Mouse (Mus musculus): ENCODE measurements at regions not wholly inside any gene's neighbourhood (a gene's known extent, or its start where the extent isn't known, plus 50 kb on each side); places are given as distances from the start of the nearest gene placed in this dataset.

- 0 out of 2 replicates have a peak, but pooled peaks have one; percentile 25 for ATAC-seq (replicated peaks; ENCODE audit: low FRiP score, poor library complexity, severe bottlenecking)
Observed at GRCm38 (mm10) chr10:117934797-117935196, 89.0 kb upstream of the Rap1b start.

- no peak for ATAC-seq (replicated peaks; ENCODE audit: low FRiP score, poor library complexity, severe bottlenecking)
Observed at GRCm38 (mm10) chr10:117938717-117939116, 92.9 kb upstream of the Rap1b start.

DNA sequence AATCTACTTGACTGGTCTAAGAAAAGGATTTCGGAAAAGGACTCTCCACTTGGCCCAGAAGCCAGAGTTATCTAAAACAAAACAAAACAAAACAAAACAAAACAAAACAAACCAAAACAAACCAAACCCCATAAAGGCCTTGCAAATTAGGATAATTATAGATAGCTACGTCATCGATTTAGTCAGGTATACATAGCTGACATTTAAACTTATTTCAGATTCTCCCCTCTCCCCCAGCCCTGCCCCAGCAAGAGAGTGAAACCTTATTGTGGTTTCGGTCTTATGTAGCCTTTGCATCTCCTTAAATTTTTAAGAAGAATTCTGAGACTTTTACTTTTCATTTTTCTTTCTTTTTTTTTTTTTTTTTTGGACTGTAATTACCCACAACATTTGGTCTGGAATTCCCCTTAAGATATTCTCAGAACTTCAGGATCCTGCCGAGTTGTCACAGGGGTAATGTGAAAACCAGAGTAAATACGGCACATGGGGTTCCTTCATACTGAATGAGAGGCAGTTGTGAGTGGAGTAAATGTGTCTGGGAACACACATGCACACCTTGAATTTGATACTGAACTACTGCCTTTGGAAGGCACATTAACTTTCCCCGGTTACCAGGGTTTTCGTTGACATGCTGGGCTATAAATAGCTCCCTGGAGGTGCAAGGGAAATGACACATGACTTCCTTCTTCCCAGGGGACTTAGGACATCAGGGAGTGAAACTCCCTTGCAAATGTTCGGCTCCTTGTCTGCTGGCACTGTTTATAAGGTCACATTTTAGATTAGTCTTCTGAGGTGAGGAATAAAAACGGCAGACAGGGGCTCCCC lies 94.8 kb upstream of the Rap1b start:
- ATAC-seq (replicated peaks; ENCODE audit: low FRiP score, poor library complexity, severe bottlenecking) = no peak

DNA sequence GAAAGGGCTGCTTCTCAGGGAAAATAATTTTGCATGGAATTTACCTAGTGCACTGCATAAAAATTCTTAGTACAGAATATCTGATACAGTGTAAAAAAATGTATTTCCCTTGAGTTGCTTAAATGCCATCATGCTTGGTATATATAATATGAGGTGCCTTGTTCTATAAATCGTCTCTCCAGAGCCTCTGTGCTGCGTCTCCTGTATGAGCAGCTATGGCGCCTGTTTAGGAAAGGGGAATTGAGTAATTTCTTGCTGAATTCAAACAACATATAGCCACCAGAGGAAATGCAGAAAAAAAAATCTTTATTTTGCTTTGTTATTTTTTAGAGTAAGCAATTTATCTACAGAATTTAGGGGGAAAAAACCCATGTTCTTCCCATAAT lies 95.4 kb upstream of the Rap1b start:
- ATAC-seq (replicated peaks; ENCODE audit: low FRiP score, poor library complexity, severe bottlenecking) = no peak

- ATAC-seq (replicated peaks; ENCODE audit: low FRiP score, poor library complexity, severe bottlenecking) = no peak
Observed at GRCm38 (mm10) chr10:117943702-117944307, 98.0 kb upstream of the Rap1b start.

GRCm38 (mm10) chr10:117947191-117947590 lies 101.4 kb upstream of the Rap1b start:
- no peak for ATAC-seq (replicated peaks; ENCODE audit: low FRiP score, poor library complexity, severe bottlenecking)

DNA sequence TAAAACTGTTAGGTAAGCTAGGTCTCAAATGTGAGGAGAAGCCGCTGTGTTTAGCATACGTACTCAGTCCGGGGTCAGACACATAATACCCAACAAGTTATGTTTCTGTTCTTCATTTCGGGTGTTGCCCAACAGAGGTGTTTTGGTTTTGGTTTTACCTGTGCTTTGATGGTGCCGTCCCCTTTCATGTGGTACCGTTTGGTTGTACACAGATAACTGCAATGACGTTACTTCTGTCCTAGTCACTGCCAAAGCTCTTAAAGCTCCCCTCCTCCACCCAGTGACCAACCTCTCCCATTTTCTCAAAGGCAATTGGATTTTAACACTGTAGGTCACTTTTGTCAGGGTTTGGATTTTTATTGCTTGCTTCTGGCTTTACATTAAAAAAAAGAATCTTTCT lies 102.1 kb upstream of the Rap1b start:
- ATAC-seq (replicated peaks; ENCODE audit: low FRiP score, poor library complexity, severe bottlenecking) = no peak

DNA sequence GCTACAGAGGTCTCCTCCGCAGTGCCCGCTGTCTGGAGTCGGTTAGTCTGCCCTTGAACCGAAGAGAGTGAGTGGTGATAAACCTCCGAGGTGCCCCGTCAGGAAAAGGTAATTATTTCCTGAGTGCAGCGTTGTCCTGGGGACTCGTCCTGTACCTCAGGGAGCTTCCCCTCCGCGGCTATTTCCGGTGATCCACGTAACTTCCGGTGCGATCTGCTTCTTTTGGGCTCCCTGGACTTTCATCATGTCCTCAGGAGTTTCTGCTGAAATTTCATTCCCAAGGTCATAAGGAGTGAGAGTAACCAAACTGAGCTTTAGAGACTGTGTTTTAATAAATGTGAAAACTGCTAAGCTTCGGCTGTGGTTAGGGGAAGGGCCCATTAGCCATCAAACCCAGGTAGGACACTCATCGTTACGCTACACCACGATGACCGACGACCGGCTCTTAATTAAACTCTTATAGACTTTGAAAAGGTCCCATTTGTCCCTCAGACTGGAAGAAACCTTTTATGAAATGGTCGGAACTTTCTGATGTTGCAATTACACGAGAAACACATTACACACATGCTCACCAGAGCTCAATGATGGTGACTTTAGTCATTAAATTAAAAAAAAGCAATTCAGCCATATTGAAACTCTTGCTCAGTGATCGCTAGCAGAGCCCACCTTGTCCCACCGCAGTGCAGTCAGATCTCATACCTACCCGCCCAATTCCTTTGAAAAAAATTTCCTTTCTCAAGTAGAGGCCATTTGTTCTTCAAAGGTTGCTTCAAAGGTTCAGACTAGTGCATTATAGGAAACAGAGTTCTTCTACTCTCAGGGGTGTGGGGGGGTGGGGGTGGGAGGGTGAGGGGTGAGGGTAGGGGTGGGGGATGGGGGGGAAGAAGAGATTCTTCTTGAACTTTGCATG lies 106.5 kb upstream of the Rap1b start:
- no peak for ATAC-seq (replicated peaks; ENCODE audit: low FRiP score, poor library complexity, severe bottlenecking)

DNA sequence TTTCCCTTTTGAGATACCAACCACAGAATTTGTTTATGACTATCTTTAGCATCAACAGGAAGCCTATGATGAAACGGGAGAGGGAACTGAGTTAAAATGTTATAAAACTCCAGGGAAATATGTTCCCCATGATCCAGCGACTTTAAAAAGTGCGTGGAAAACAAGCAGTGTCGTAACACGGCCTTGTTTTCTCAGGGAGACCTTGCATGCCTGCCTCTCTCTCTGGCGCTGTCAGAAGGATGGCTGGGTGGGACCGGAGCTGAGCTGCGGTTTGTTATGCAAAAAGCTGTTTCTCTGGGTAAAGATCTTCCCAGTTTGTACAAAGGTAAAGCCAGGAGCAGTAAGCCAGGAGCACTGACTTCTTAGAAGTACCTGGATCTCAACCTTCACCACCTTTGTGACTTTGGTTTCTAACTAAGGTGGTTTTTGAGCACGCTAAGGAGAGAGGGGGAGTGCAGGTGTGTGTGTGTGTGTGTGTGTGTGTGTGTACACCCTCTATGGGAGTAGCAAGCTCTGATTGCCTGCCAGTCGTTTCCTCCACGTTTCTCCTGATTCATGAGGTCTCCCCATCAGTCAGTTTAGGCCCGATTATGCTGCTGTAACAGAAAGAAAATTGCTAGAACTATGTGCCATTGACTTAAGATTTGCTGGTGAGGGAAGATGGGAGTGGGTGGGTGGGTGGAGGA lies 107.3 kb upstream of the Rap1b start:
- no peak for ATAC-seq (replicated peaks; ENCODE audit: low FRiP score, poor library complexity, severe bottlenecking)

- ATAC-seq (replicated peaks; ENCODE audit: low FRiP score, poor library complexity, severe bottlenecking) = no peak
Observed at GRCm38 (mm10) chr10:117956174-117956950, 110.5 kb upstream of the Rap1b start.

DNA sequence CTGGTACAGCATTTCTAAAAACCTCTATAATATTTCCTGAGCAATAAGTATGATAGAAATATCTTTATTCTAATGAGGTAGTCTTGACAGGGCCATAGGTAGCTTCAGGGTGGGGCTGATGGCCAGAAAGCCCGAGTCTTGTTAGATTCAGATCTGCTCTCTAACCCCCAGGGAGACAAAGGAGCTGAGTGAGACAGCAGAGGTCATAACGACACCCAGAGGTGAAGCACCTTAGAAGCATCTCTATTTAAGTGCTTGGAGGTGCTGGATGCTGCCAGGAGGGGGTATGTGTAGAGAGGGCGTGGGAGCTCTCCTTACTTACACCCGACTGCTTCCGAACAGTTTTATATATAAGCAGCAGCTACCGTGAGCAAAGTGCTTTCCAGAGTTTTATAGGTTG lies 128.9 kb upstream of the Rap1b start:
- no peak for ATAC-seq (replicated peaks; ENCODE audit: low FRiP score, poor library complexity, severe bottlenecking)

- no peak for ATAC-seq (replicated peaks; ENCODE audit: low FRiP score, poor library complexity, severe bottlenecking)
Observed at GRCm38 (mm10) chr10:117975467-117975866, 129.6 kb upstream of the Rap1b start.

GRCm38 (mm10) chr10:117979091-117979490 lies 133.3 kb upstream of the Rap1b start:
- ATAC-seq (replicated peaks; ENCODE audit: low FRiP score, poor library complexity, severe bottlenecking) = no peak

GRCm38 (mm10) chr10:117982611-117983210 lies 136.9 kb upstream of the Rap1b start:
- no peak for ATAC-seq (replicated peaks; ENCODE audit: low FRiP score, poor library complexity, severe bottlenecking)

DNA sequence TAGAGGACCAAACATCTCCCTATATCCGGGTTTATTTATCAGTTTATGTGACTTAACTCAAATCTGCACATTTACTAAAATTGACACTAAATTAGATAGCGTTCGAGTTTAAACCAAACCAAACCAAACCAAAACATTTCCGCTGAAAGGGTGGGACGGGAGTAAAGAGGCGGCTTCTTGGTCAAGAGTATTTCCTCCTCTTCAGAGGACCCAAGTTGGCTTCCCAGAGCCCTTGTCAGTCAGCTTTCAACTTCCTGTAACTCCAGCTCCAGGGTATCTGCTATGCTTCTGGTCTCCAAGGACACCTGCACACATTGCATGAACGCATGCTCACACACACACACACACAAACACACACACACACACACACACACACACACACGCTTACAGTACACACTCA lies 137.4 kb upstream of the Rap1b start:
- ATAC-seq (replicated peaks; ENCODE audit: low FRiP score, poor library complexity, severe bottlenecking) = no peak

- ATAC-seq (replicated peaks; ENCODE audit: low FRiP score, poor library complexity, severe bottlenecking) = no peak
Observed at GRCm38 (mm10) chr10:117984784-117985602, 139.2 kb upstream of the Rap1b start.

- ATAC-seq (replicated peaks; ENCODE audit: low FRiP score, poor library complexity, severe bottlenecking) = no peak
Observed at GRCm38 (mm10) chr10:117987620-117988019, 141.8 kb upstream of the Rap1b start.

DNA sequence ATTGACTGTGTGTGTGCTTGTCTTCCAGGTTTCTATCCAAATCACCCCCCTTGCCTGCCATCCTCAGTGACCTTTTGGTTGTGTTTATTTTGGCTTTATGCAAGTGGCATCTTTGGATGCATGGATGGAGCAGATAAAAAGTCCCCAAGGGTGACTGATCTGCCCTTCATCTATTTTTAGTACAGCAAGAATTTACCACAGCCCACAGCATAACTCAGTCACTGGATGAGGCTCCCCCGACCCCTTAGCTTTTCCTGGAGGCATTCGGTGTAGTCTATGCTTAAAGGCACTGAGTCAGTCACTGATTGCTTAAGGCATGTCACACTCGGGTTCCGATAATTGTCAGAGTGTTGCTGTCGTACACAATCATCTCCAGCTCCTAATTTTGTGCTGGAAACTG lies 142.2 kb upstream of the Rap1b start:
- ATAC-seq (replicated peaks; ENCODE audit: low FRiP score, poor library complexity, severe bottlenecking) = no peak
